ENCODE assay signal across 8 mouse cellular contexts in the genomic region with DNA sequence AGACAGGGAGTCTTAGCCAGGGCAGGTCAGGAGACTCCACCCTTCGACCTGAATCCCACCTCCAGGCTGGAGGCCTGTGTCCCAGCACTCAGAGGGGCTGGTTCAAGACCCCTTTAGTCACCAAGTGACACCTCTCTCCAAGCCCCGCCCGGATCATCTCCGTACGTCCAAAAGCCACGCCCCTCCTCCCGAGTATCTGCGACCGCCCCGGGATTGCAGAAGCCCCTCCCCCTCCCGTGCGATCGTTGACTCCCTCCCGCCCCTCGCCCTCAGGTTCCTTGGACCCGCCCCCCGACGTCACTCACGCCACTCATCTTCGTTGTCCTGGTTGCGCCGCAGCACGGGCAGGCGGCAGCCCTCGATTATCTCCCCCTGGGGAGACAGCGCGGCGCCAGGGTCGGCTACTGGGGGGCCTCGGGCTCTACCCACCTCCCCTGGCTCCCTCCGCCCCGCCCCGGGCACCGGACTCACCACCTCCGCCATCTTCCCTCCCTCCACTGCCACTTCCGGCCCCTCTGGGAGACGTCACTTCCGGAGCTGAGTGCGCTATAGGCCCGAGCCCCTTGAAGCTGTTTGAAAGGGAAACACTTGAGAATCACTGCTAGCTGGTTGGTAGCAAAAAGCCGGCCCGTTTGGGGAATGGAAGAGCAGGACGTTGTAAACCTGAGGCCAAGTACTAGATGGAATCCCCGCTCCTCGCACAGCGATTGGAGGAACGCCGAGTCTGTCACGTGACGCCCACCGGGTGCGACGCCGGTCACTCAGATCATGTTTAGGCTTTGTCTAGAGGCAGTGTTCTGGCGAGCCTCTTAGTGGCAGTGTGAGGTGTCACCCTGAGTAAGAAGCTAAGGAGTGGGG. TPM values are rescaled to one million over a fixed set of nuclear protein-coding genes. Genes with fewer than 3 reads are reported as not detected.
DNase-seq lines count a peak whose midpoint lies in the region; ATAC-seq and TF ChIP-seq lines count a peak whose summit lies in the region.

Gene Kat5, minus strand, starts transcription at position 691 of the 858 bp plus-strand sequence.

- under 1% methylated on average over 53 of the region's 55 CpGs for WGBS in embryonic facial prominence, embryonic 14.5 days
- WGBS in limb, embryonic 14.5 days, result 1% methylated on average over 48 of the region's 55 CpGs
- WGBS in midbrain, postnatal 0 days, result under 1% methylated on average over 53 of the region's 55 CpGs

- peak within 1 kb of the TSS; percentile 68 for H3K4me2 ChIP-seq in embryonic facial prominence, embryonic 14.5 days (ENCODE audit: low read depth, low read length)
- H3K4me2 ChIP-seq in limb, embryonic 14.5 days (replicated peaks; ENCODE audit: low read depth, low read length, severe bottlenecking), result peak within 1 kb of the TSS; percentile 61
- H3K4me2 ChIP-seq in midbrain, postnatal 0 days (ENCODE audit: low read depth, low read length, poor library complexity, severe bottlenecking), result peak within 1 kb of the TSS; percentile 74

- peak; percentile 80; the same call in 1 of the 2 replicates for TF ChIP-seq POLR2A in limb, embryonic 14.5 days (IDR thresholded peaks at IDR 0.05; ENCODE audit: borderline replicate concordance, extremely low read depth, insufficient read depth, insufficient read length)

- peak; percentile 96 for DNase-seq in 3T3-L1 (ENCODE audit: low read depth, low spot score)
- DNase-seq in adrenal gland, postnatal 4 days (ENCODE audit: low spot score in 2 of 2), result peak; percentile 72 to 86
- peak; percentile 94 for DNase-seq in embryonic facial prominence, embryonic 14.5 days (ENCODE audit: low spot score)
- peak; percentile 93 for DNase-seq in heart, adult 8-10 months (ENCODE audit: low spot score)
- DNase-seq in kidney, adult 9 months, result peak; percentile 95
- DNase-seq in limb, embryonic 14.5 days (ENCODE audit: low spot score), result peak; percentile 91
- DNase-seq in midbrain, postnatal 0 days (ENCODE audit: low spot score), result peak; percentile 94
- peak; percentile 77 to 85 for DNase-seq in spleen, postnatal 14 days (ENCODE audit: low spot score in 2 of 2)

- peak within 1 kb of the TSS; percentile 98 for H3K27ac ChIP-seq in embryonic facial prominence, embryonic 14.5 days (replicated peaks; ENCODE audit: low read depth, low read length)
- peak within 1 kb of the TSS; percentile 99 for H3K27ac ChIP-seq in limb, embryonic 14.5 days (replicated peaks; ENCODE audit: low read depth, low read length)
- peak within 1 kb of the TSS; percentile 98 for H3K27ac ChIP-seq in midbrain, postnatal 0 days (ENCODE audit: low read depth, low read length)

- H3K9me3 ChIP-seq in embryonic facial prominence, embryonic 14.5 days (ENCODE audit: control insufficient read depth, low read length), result no peaks in the 10 kb centered on the region
- no peaks in the 10 kb centered on the region for H3K9me3 ChIP-seq in limb, embryonic 14.5 days (ENCODE audit: control insufficient read depth, low read length)
- H3K9me3 ChIP-seq in midbrain, postnatal 0 days (ENCODE audit: low read length), result no peaks in the 10 kb centered on the region

- H3K4me1 ChIP-seq in embryonic facial prominence, embryonic 14.5 days (ENCODE audit: control insufficient read depth, insufficient read depth, low read length), result peaks cover 4% of the 10 kb centered on the region
- peaks cover 17% of the 10 kb centered on the region for H3K4me1 ChIP-seq in limb, embryonic 14.5 days (ENCODE audit: control insufficient read depth, insufficient read depth, low read length)
- H3K4me1 ChIP-seq in midbrain, postnatal 0 days (ENCODE audit: insufficient read depth, low read length), result peaks cover 14% of the 10 kb centered on the region; the same call in 1 of the 2 replicates

- no peaks in the 10 kb centered on the region for H3K27me3 ChIP-seq in embryonic facial prominence, embryonic 14.5 days (replicated peaks; ENCODE audit: control insufficient read depth, insufficient read depth, low read length)
- no peaks in the 10 kb centered on the region for H3K27me3 ChIP-seq in limb, embryonic 14.5 days (ENCODE audit: control insufficient read depth, insufficient read depth, low read length)
- no peaks in the 10 kb centered on the region for H3K27me3 ChIP-seq in midbrain, postnatal 0 days (ENCODE audit: insufficient read depth, low read length)

- peak within 1 kb of the TSS; percentile 58 for H3K4me3 ChIP-seq in embryonic facial prominence, embryonic 14.5 days (ENCODE audit: low read depth, low read length)
- H3K4me3 ChIP-seq in limb, embryonic 14.5 days (replicated peaks; ENCODE audit: low read length), result peak within 1 kb of the TSS; percentile 76
- peak within 1 kb of the TSS; percentile 61 for H3K4me3 ChIP-seq in midbrain, postnatal 0 days (ENCODE audit: low read depth, low read length)

- H3K9ac ChIP-seq in embryonic facial prominence, embryonic 14.5 days (ENCODE audit: low read depth, low read length), result peak within 1 kb of the TSS; percentile 83
- peak within 1 kb of the TSS; percentile 85 for H3K9ac ChIP-seq in limb, embryonic 14.5 days (ENCODE audit: low read depth, low read length, severe bottlenecking)
- H3K9ac ChIP-seq in midbrain, postnatal 0 days (replicated peaks; ENCODE audit: low read length, poor library complexity, severe bottlenecking), result peak within 1 kb of the TSS; percentile 84

- peak; percentile 39 for TF ChIP-seq CTCF in midbrain, postnatal 0 days (IDR thresholded peaks at IDR 0.05)

- peaks cover 39% of the 10 kb centered on the region for H3K36me3 ChIP-seq in embryonic facial prominence, embryonic 14.5 days (ENCODE audit: control insufficient read depth, insufficient read depth, low read length)
- H3K36me3 ChIP-seq in limb, embryonic 14.5 days (ENCODE audit: control insufficient read depth, insufficient read depth, low read length), result peaks cover 42% of the 10 kb centered on the region
- H3K36me3 ChIP-seq in midbrain, postnatal 0 days (ENCODE audit: insufficient read depth, low read length), result peaks cover 35% of the 10 kb centered on the region

- peak; percentile 94 for ATAC-seq in embryonic facial prominence, embryonic 14.5 days (ENCODE audit: low read depth)
- ATAC-seq in limb, embryonic 14.5 days (ENCODE audit: low FRiP score, low read depth), result peak; percentile 92
- ATAC-seq in midbrain, postnatal 0 days (ENCODE audit: low FRiP score), result peak; percentile 94

RNA-seq across cellular contexts. Expression of gene Kat5, which starts in this region (rescaled TPM):
- 10 to 100 TPM; 69.0 to 83.1 TPM for total RNA-seq in adrenal gland, postnatal 4 days (2021)
- polyA plus RNA-seq in embryonic facial prominence, embryonic 14.5 days (2014; fragmentation: Nextera tagmentation; extraction: Ambion mirVana), result 24.7 and 32.5 TPM in 2 replicates
- total RNA-seq in heart, adult 8-10 months (2022), result 10 to 100 TPM; 23.1 to 38.7 (median 29.3) TPM
- polyA plus RNA-seq in limb, embryonic 14.5 days (2012; rRNA removed), result 115 and 127 TPM in 2 replicates
- polyA plus RNA-seq in limb, embryonic 14.5 days (2014; fragmentation: Nextera tagmentation; extraction: Ambion mirVana), result 27.4 and 34.6 TPM in 2 replicates
- 126 and 150 TPM in 2 replicates for total RNA-seq in midbrain, postnatal 0 days (2014; rRNA removed)
- polyA plus RNA-seq in midbrain, postnatal 0 days (2015; fragmentation: Nextera tagmentation; extraction: Ambion mirVana), result 73.9 and 76.8 TPM in 2 replicates

Comparison
In these comparisons a context has a peak if more than half of its experiments do, and no peak if none do; other contexts are left out.
1. Peak in every context shown above with its lines: DNase-seq, ATAC-seq, H3K4me3 ChIP-seq and H3K27ac ChIP-seq.